Mouse (Mus musculus) heart, embryonic 12.5 days (tissue): ENCODE measurements around the gene Taldo1. TPM values are rescaled to one million over a fixed set of nuclear protein-coding genes. Genes with fewer than 3 reads are reported as not detected.
A peak's percentile ranks its signal among the peaks of the same experiment; 100 is the strongest.
"Not testable (repeated sequence)": the region's sequence is repeated elsewhere in the genome, so short reads cannot be mapped to it uniquely, and the experiment has no call there.

Experiments
- ATAC-seq: fragments of 200-750 bp; cut with Nextera tagmentation; 2 replicates; pipeline ENCODE4 v1.8.0; 2017; ENCODE audit warnings: moderate TSS enrichment, moderate library complexity; ENCODE audit not compliant: insufficient number of reproducible peaks, low FRiP score
- H3K27ac ChIP-seq: fragments of 300-500 bp; sonication (generic); 2 replicates; pipeline ENCODE4 v1.5.1; 2016; ENCODE audit warnings: mild to moderate bottlenecking, moderate library complexity; ENCODE audit not compliant: poor library complexity, severe bottlenecking
- H3K27me3 ChIP-seq: fragments of 300-500 bp; sonication (generic); replicated peaks from 2 replicates; pipeline ENCODE4 v1.6.1; 2016; ENCODE audit warnings: mild to moderate bottlenecking, moderate library complexity
- H3K36me3 ChIP-seq: fragments of 300-500 bp; sonication (generic); 2 replicates; pipeline ENCODE4 v1.6.1; 2016; ENCODE audit warnings: mild to moderate bottlenecking, moderate library complexity
- H3K4me1 ChIP-seq: fragments of 300-500 bp; sonication (generic); replicated peaks from 2 replicates; pipeline ENCODE4 v1.6.1; 2016; ENCODE audit warnings: mild to moderate bottlenecking
- H3K4me2 ChIP-seq: fragments of 300-500 bp; sonication (generic); 2 replicates; pipeline ENCODE4 v1.6.1; 2016; ENCODE audit warnings: mild to moderate bottlenecking, moderate library complexity
- H3K4me3 ChIP-seq: fragments of 300-500 bp; sonication (generic); 2 replicates; pipeline ENCODE4 v1.5.1; 2016; ENCODE audit warnings: mild to moderate bottlenecking
- H3K9ac ChIP-seq: fragments of 300-500 bp; sonication (generic); 2 replicates; pipeline ENCODE4 v1.6.1; 2016; ENCODE audit warnings: mild to moderate bottlenecking, moderate library complexity
- H3K9me3 ChIP-seq: fragments of 300-500 bp; sonication (generic); replicated peaks from 2 replicates; pipeline ENCODE4 v1.6.1; 2016; ENCODE audit warnings: mild to moderate bottlenecking, moderate library complexity
- WGBS: fragments of 180-500 bp; shearing (Covaris S2); methylation state at CpG from one replicate; pipeline ENCODE4 v1.1.7; 2016; 5-methylcytosine and 5-hydroxymethylcytosine counted together
- polyA plus RNA-seq: library from polyadenylated mRNA; unstranded; fragments of >200 nt; fragmentation: Nextera tagmentation; extraction: Ambion mirVana; gene quantifications from 2 replicates; pipeline ENCODE4 v1.2.1, GENCODE M21; 2016

Gene Taldo1
- polyA plus RNA-seq, 1 experiment from 2014 or later: 276 TPM

DNA sequence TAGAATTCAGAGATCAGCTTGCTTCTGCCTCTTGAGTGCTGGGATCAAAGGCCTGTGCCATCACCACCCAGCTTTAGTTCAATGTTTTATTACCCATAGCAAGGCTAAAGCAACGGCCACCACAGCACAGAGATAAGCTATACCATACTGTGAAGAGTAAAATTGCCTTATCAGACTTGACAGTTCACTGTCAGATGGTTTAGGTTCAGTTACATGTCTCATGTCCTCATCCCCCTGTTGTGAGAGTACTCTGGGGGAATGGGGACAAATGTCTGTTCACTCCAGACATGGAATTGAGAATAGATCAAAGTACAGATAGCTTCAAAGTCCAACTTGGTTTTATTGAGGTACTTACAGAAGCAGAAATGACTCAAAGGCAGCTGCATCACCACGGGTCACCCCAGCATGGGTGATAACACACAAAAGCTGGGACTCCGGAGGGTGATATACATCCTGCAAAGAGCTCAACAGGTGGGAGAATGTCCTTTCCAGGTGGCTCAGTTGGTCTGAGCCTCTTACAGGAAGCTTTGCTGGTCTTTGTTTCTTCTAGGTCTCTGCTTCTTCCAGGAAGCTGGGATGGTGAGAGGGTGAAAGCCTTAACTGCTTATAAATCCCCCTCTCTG lies 3.4 kb upstream of the Taldo1 start:
- H3K9me3 ChIP-seq: no peaks in the 10 kb centered on the region
- H3K27ac ChIP-seq: no peak overlapping the region
- no peaks in the 10 kb centered on the region for H3K36me3 ChIP-seq
- peaks cover 13% of the 10 kb centered on the region for H3K4me1 ChIP-seq
- H3K4me2 ChIP-seq: no peak overlapping the region
- H3K4me3 ChIP-seq: no peak overlapping the region
- no peak overlapping the region for H3K9ac ChIP-seq
- no peak for ATAC-seq
- H3K27me3 ChIP-seq: peaks cover 21% of the 10 kb centered on the region; the same call in 1 of the 2 replicates
- 46% methylated on average over 3 of the region's 3 CpGs for WGBS

DNA sequence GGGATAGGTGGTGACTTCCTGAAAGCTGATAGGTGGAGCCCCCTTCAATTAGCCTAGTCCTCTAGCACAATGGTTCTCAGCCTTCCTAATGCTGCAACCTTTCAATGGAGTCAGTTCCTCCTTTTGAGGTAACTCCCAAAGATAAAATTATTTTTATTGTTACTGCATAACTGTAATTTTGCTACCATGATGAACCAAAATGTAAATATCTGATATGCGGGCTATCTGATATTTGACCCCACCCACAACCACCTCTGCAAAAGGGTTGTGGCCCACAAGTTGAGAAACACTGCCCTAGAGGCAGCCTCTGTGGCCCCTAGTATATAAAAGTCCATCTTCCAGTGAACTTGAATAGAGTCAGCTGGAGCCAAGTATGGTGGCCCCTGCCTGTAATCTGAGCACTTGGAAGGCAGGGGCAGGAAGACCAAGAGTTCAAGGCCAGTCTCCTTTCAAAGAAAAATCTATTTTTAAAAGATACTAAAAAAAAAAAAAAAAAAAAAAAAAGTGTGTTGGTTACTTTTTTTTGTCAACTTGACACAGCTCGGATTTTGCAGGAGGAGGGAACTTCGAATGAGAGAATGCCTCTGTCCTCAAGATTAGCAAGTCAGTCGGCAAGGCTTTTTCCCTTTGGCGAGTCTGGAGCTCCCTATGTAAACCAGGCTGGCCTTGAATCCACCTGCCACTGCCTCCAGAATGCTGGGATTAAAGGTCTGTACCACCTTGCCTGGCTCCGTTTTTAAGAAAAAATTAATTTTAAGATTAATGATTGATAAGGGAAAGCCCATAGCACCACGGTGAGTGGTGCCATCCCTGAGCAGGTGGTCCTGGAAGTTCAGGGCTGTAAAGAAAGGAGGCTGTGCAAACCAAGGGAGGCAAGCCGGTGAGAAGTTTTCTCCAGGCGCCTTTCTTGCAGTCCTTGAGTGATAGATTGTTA lies 1.4 kb upstream of the Taldo1 start:
- 59% methylated on average over 9 of the region's 9 CpGs for whole genome bisulfite sequencing
- Histone ChIP-seq H3K36me3 (peaks cover 4% of the 10 kb centered on the region; the same call in 1 of the 2 replicates), H3K4me3 (no peak overlapping the region), H3K27me3 (peaks cover 4% of the 10 kb centered on the region; the same call in 1 of the 2 replicates), H3K4me2 (0 out of 2 replicates have a peak overlapping the region, but pooled peaks have one; percentile 6), H3K4me1 (peaks cover 15% of the 10 kb centered on the region), H3K27ac (no peak overlapping the region), H3K9me3 (no peaks in the 10 kb centered on the region), H3K9ac (no peak overlapping the region)
- ATAC-seq: no peak

DNA sequence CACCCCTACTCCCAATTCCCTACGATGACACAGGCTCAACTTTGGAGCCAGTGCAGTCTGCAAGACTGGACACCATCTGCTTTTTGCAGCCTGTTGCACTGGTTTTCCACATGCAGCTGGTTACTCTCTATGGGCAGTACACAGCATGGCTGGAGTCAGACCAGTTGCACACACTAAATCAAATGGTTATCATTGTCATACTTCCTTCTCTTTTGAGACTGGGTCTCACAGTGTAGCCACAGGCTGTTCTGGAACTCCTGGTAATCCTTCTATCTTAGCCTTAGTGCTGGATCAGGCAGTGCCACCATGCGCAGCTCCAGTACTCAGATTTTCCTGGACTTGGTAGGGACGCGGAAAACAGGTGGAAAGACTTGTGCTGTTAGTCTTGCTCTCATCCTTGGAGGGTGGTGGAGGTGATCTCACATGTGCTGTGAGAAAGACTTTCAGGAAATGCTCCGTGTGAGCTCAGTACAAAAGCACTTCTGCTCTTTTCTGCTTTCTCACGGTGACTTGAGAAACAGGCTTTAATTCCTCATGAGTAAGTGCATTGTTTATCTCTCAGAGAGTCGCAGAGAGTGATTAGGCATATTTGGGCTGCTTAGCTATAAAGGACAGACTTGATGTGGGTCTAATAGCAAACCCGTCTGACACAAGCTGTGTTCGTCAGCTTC lies 688 bp downstream of the Taldo1 start:
- peak; percentile 58 for ATAC-seq

DNA sequence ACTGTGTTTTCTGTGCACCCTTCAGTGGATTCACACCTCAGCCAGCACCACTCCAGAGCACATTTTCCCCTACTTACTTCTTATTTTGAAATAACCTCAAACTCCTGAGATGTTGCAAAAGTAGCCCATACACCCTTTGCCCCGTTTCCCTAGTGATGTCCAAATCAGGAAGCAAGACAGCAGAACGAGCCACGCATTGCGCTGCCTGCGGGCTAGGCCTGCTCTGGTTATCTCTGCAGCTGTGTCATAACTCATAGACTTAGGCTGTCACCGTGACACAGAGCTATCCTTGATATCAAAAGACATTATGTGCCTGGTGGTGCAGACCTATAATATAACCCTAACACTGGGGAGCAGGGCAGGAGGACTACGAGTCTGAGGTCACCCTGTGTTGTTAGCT lies 2.2 kb downstream of the Taldo1 start:
- Histone ChIP-seq H3K9ac (no peak overlapping the region), H3K4me3 (no peak overlapping the region), H3K27ac (peak overlapping the region; percentile 71; the same call in 1 of the 2 replicates), H3K9me3 (no peaks in the 10 kb centered on the region), H3K36me3 (peaks cover 36% of the 10 kb centered on the region), H3K4me2 (peak overlapping the region; percentile 30; the same call in 1 of the 2 replicates), H3K27me3 (no peaks in the 10 kb centered on the region; the same call in 1 of the 2 replicates), H3K4me1 (peaks cover 15% of the 10 kb centered on the region)
- WGBS: 77% methylated on average over 7 of the region's 7 CpGs
- ATAC-seq: no peak

More for the DNA sequence above, 688 bp downstream of the Taldo1 start:
- H3K4me1 ChIP-seq: peaks cover 15% of the 10 kb centered on the region
- H3K9ac ChIP-seq: peak overlapping the region; percentile 86
- no peaks in the 10 kb centered on the region; the same call in 1 of the 2 replicates for H3K27me3 ChIP-seq
- H3K9me3 ChIP-seq: no peaks in the 10 kb centered on the region
- WGBS: 27% methylated on average over 9 of the region's 9 CpGs
- peaks cover 21% of the 10 kb centered on the region for H3K36me3 ChIP-seq
- peak overlapping the region; percentile 81 for H3K27ac ChIP-seq
- H3K4me3 ChIP-seq: peak overlapping the region; percentile 75
- H3K4me2 ChIP-seq: peak overlapping the region; percentile 95

DNA sequence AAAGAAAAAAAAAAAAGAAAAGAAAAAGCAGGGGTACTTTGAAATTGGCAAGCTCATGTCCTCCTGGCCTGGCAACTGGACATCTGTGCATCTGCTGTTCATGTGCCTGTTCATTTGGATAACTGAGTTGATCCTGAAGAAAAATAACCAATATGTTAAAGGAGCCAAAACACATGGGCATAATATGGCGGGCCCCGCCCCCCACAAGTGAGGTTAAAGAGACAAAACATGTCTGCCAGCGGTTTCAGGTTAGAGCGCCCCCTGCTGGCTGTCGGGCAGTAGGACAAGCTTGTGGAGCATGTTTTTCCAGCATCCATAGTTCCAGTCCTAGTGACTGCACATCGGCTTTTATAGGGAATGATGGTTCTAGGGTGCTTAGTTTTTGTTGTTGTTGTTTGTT lies 2.8 kb downstream of the Taldo1 start:
- peaks cover 15% of the 10 kb centered on the region for H3K4me1 ChIP-seq
- 21% methylated on average over 6 of the region's 6 CpGs for WGBS

DNA sequence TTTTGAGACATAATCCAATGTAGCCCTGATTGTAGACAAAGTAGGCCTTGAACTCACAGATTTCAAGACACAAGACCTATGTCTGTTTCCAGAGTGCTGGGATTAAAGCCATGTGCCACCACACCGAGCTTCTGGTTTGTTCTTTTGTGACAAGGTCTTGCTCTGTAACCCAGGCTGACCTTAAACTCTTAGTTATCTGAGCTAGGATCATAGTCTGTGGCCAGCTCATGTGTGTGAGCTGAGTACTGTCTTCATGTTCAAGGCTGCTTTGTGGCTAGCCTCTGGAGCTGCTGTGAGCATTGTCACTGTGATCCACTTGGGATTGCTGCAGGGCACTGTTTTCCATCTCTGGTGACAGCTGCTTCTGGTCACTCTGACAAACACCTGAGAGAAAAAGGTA lies 3.3 kb downstream of the Taldo1 start:
- Histone ChIP-seq H3K9ac (no peak overlapping the region), H3K4me3 (no peak overlapping the region), H3K27me3 (no peaks in the 10 kb centered on the region; the same call in 1 of the 2 replicates), H3K36me3 (peaks cover 47% of the 10 kb centered on the region), H3K9me3 (no peaks in the 10 kb centered on the region), H3K27ac (no peak overlapping the region), H3K4me2 (0 out of 2 replicates have a peak overlapping the region, but pooled peaks have one; percentile 11), H3K4me1 (peaks cover 15% of the 10 kb centered on the region)
- ATAC-seq: no peak
- 76% methylated on average over 1 of the region's 1 CpGs for WGBS

More for the DNA sequence above, 2.8 kb downstream of the Taldo1 start:
- H3K27me3 ChIP-seq: no peaks in the 10 kb centered on the region; the same call in 1 of the 2 replicates
- no peak overlapping the region for H3K4me3 ChIP-seq
- no peak overlapping the region for H3K4me2 ChIP-seq
- no peak overlapping the region for H3K27ac ChIP-seq
- no peak for ATAC-seq
- peaks cover 41% of the 10 kb centered on the region for H3K36me3 ChIP-seq
- no peaks in the 10 kb centered on the region for H3K9me3 ChIP-seq
- H3K9ac ChIP-seq: no peak overlapping the region

DNA sequence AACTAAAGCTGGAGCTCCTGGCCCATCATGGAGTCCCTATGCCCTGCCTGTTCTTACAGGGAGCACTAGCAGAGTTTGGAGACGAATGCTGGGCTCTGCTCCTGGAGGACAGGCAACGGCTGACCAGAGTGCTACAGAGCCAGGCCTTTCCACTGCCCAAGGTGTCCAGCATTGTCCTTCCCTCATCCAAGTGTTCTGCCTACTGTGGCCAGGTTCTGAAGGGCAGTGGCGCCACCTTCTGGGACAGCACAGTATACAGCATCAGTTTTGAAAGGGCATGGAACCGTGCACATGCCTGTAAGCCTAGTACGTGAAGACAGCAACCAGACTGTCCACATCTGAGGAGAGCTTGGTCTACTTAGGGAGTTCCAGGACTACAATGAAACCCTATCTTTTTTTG lies 11.3 kb downstream of the Taldo1 start:
- H3K9ac ChIP-seq: no peak overlapping the region
- H3K9me3 ChIP-seq: no peaks in the 10 kb centered on the region
- no peak overlapping the region for H3K4me2 ChIP-seq
- no peak overlapping the region for H3K27ac ChIP-seq
- 46% methylated on average over 5 of the region's 5 CpGs for WGBS
- H3K27me3 ChIP-seq: no peaks in the 10 kb centered on the region
- H3K4me1 ChIP-seq: no peaks in the 10 kb centered on the region
- H3K36me3 ChIP-seq: peaks cover 66% of the 10 kb centered on the region
- H3K4me3 ChIP-seq: no peak overlapping the region
- peak; percentile 37 for ATAC-seq

DNA sequence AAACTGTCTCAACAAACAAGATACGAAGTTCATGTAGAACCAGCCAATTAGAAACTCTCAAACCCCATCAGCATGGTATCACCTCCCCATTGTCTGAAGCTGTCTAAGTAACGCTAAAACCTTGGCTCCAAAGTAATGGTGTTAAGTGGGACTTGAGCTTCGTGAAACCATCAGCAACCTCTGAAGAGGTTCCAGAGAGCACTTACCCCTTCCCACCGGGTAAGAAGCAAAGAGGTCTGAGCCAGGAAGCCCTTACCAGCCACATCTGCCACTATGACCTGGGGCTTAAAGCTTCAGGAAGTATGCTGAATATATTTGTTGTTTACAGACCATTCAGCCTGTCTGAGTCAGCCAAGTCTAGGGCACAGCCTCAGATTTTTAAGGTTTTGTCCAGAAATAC lies 13.5 kb downstream of the Taldo1 start:
- Histone ChIP-seq H3K4me2 (no peak overlapping the region), H3K36me3 (peaks cover 63% of the 10 kb centered on the region), H3K4me1 (peaks cover 5% of the 10 kb centered on the region), H3K9me3 (no peaks in the 10 kb centered on the region), H3K27ac (no peak overlapping the region), H3K9ac (no peak overlapping the region), H3K27me3 (no peaks in the 10 kb centered on the region), H3K4me3 (no peak overlapping the region)
- ATAC-seq: no peak
- 73% methylated on average over 4 of the region's 4 CpGs for WGBS

DNA sequence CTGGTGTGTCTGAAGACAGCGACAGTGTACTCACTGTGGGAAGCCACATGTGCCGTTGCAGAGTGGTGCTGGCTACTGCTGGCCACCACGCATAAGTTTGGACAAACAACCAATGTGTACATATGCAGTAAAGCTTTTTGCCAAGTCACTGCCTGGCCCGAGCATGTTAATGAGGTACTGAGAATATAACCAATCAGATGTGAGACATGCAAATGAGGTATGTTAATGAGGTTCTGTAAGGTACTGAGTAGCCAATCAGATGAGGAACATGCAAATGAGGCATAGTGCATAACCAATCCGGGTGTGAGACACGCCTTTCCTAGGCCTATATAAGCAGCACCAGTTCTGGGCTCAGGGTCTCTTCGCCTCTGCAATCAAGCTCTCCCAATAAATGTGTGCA lies 15.7 kb downstream of the Taldo1 start:
- not testable (repeated sequence) for H3K27me3 ChIP-seq, H3K27ac ChIP-seq, H3K4me3 ChIP-seq, ATAC-seq, H3K4me2 ChIP-seq, H3K9ac ChIP-seq, H3K9me3 ChIP-seq, H3K4me1 ChIP-seq
- peaks cover 45% of the 10 kb centered on the region for H3K36me3 ChIP-seq
- WGBS: 92% methylated on average over 7 of the region's 7 CpGs

DNA sequence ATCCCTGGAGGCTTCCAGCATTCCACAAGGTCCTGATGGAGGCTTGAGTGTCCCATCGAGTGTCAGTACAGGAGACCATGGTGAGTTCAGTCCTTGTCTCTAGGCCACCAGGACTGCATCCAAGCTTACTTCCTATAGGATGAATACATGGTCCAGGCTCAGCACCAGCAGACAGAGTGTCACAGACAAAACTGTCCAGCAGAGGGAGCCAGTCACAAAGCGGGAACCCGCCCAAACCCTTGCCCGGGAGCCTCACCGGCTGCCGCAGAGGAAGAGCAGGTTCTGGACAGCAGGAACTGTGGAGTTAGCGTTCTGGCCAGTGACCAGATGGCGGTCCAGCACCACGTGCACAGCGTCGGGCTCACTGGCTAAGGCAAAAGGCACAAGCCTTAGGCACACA lies 16.8 kb downstream of the Taldo1 start:
- Histone ChIP-seq H3K27ac (no peak overlapping the region), H3K36me3 (peaks cover 33% of the 10 kb centered on the region), H3K4me1 (peaks cover 12% of the 10 kb centered on the region), H3K4me3 (no peak overlapping the region), H3K9ac (peak overlapping the region; percentile 37), H3K4me2 (peak overlapping the region; percentile 9; the same call in 1 of the 2 replicates), H3K9me3 (no peaks in the 10 kb centered on the region), H3K27me3 (no peaks in the 10 kb centered on the region)
- peak; percentile 63; the same call in 1 of the 2 replicates for ATAC-seq
- whole genome bisulfite sequencing: 17% methylated on average over 11 of the region's 11 CpGs

DNA sequence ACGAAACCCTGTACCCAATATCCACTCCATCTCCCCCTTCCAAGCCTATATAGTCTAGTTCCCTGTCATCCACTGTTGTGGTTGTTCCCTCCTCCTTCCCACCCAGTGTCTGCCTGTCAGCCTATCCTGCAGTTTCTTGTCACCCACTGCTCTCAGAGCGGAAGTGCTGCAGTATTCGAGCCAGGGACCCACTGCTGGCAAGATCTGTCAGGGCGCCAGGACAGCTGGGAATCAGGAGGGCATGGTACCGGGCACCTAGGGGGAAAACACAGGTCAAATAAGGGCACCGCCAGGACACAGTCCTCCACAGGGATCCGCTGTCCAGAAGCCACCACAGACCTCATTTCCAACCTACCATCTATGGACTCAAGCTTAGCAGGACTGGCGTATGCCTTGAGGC lies 18.6 kb downstream of the Taldo1 start:
- H3K27me3 ChIP-seq: no peaks in the 10 kb centered on the region
- WGBS: 82% methylated on average over 8 of the region's 8 CpGs
- H3K4me2 ChIP-seq: no peak overlapping the region
- no peak overlapping the region for H3K27ac ChIP-seq
- peaks cover 12% of the 10 kb centered on the region for H3K4me1 ChIP-seq
- H3K4me3 ChIP-seq: no peak overlapping the region
- peaks cover 31% of the 10 kb centered on the region for H3K36me3 ChIP-seq
- H3K9ac ChIP-seq: no peak overlapping the region
- ATAC-seq: no peak
- H3K9me3 ChIP-seq: no peaks in the 10 kb centered on the region
